Mouse (Mus musculus) limb, embryonic 14.5 days (tissue): Measurements from ENCODE around the gene Arhgef10l. TPM values are rescaled to one million over a fixed set of nuclear protein-coding genes. Genes with fewer than 3 reads are reported as not detected.
A peak's percentile ranks its signal among the peaks of the same experiment; 100 is the strongest.

Source experiments
- ATAC-seq: fragments of 200-750 bp; cut with Nextera tagmentation; 2 replicates; pipeline ENCODE4 v1.8.0; 2017; ENCODE audit warnings: low read depth, moderate number of reproducible peaks, moderate TSS enrichment; ENCODE audit not compliant: low FRiP score
- DNase-seq: peaks from one replicate; pipeline ENCODE4 v3.0.0-alpha.2; 2015; ENCODE audit warnings: low spot score
- H3K27ac ChIP-seq: fragments of 300-500 bp; sonication (generic); replicated peaks from 2 replicates; pipeline ENCODE4 v1.5.1; 2014; ENCODE audit warnings: low read depth, mild to moderate bottlenecking, low read length, moderate library complexity, mixed read lengths
- H3K27me3 ChIP-seq: fragments of 300-500 bp; sonication (generic); 2 replicates; pipeline ENCODE4 v1.6.1; 2014; ENCODE audit warnings: low read length, mixed read lengths; ENCODE audit not compliant: control insufficient read depth, insufficient read depth
- H3K36me3 ChIP-seq: fragments of 300-500 bp; sonication (generic); 2 replicates; pipeline ENCODE4 v1.6.1; 2014; ENCODE audit warnings: mild to moderate bottlenecking, low read length, moderate library complexity, mixed read lengths; ENCODE audit not compliant: control insufficient read depth, insufficient read depth
- H3K4me1 ChIP-seq: fragments of 300-500 bp; sonication (generic); 2 replicates; pipeline ENCODE4 v1.6.1; 2014; ENCODE audit warnings: antibody characterized with exemption, low read length, mixed read lengths; ENCODE audit not compliant: control insufficient read depth, insufficient read depth
- H3K4me2 ChIP-seq: fragments of 300-500 bp; sonication (generic); replicated peaks from 2 replicates; pipeline ENCODE4 v1.6.1; 2014; ENCODE audit warnings: low read depth, mild to moderate bottlenecking, low read length, moderate library complexity; ENCODE audit not compliant: severe bottlenecking
- H3K4me3 ChIP-seq: fragments of 300-500 bp; sonication (generic); replicated peaks from 2 replicates; pipeline ENCODE4 v1.5.1; 2014; ENCODE audit warnings: low read length
- H3K9ac ChIP-seq: fragments of 300-500 bp; sonication (generic); 2 replicates; pipeline ENCODE4 v1.6.1; 2014; ENCODE audit warnings: mild to moderate bottlenecking, low read depth, low read length, moderate library complexity; ENCODE audit not compliant: severe bottlenecking
- H3K9me3 ChIP-seq: fragments of 300-500 bp; sonication (generic); 2 replicates; pipeline ENCODE4 v1.6.1; 2016; ENCODE audit warnings: low read length; ENCODE audit not compliant: control insufficient read depth
- POLR2A ChIP-seq: fragments of 200-500 bp; IDR thresholded peaks from 2 replicates; pipeline ENCODE4 v1.8.0; 2012; ENCODE audit warnings: inconsistent platforms, mild to moderate bottlenecking, moderate library complexity, borderline replicate concordance; ENCODE audit not compliant: insufficient read depth, insufficient read length; ENCODE audit errors: extremely low read depth
- WGBS: fragments of 180-500 bp; shearing (Covaris S2); extraction: QIAGEN DNeasy Blood & Tissue Kit; methylation state at CpG from one replicate; pipeline ENCODE4 v1.1.7; 2014; 5-methylcytosine and 5-hydroxymethylcytosine counted together
- polyA plus RNA-seq, 2 experiments: library from polyadenylated mRNA; depleted of rRNA in 1 of 2; stranded (reverse) in 1 of 2; unstranded in 1 of 2; fragments of >200 nt; fragmentation: Nextera tagmentation in 1 of 2; extraction: Ambion mirVana in 1 of 2; gene quantifications; 2 replicates each; pipeline versions ENCODE4 v1.2.1 to v1.2.3; 2012 to 2014

The Arhgef10l gene
- polyA plus RNA-seq, 2 experiments, result 13.7 to 19.5 TPM

GRCm38 (mm10) chr4:140539125-140539524 is 126.7 kb downstream of the Arhgef10l start:
- no peak for ATAC-seq

GRCm38 (mm10) chr4:140537561-140538021 is 128.2 kb downstream of the Arhgef10l start:
- Histone ChIP-seq H3K9me3 (no peaks in the 10 kb centered on the region), H3K4me3 (no peak overlapping the region), H3K4me2 (no peak overlapping the region), H3K27me3 (no peaks in the 10 kb centered on the region), H3K36me3 (peaks cover 42% of the 10 kb centered on the region), H3K9ac (no peak overlapping the region), H3K4me1 (no peaks in the 10 kb centered on the region), H3K27ac (no peak overlapping the region)
- WGBS, result 67% methylated on average over 5 of the region's 5 CpGs
- no peak for ATAC-seq
- TF ChIP-seq POLR2A, result no peak
- no peak for DNase-seq

More at GRCm38 (mm10) chr4:140539125-140539524, 126.7 kb downstream of the Arhgef10l start:
- H3K36me3 ChIP-seq, result peaks cover 51% of the 10 kb centered on the region
- H3K9me3 ChIP-seq, result no peaks in the 10 kb centered on the region
- no peaks in the 10 kb centered on the region for H3K4me1 ChIP-seq
- H3K4me3 ChIP-seq, result no peak overlapping the region
- H3K27me3 ChIP-seq, result no peaks in the 10 kb centered on the region
- no peak overlapping the region for H3K27ac ChIP-seq
- TF ChIP-seq POLR2A, result no peak
- no peak overlapping the region for H3K4me2 ChIP-seq
- peak; percentile 43 for DNase-seq
- WGBS, result 37% methylated on average over 11 of the region's 11 CpGs
- H3K9ac ChIP-seq, result no peak overlapping the region

- peaks cover 45% of the 10 kb centered on the region for H3K36me3 ChIP-seq
- ATAC-seq, result no peak
- TF ChIP-seq POLR2A, result no peak
These were observed 130.5 kb downstream of the Arhgef10l start for GRCm38 (mm10) chr4:140535323-140535722.

GRCm38 (mm10) chr4:140532270-140532669 is 133.5 kb downstream of the Arhgef10l start:
- Histone ChIP-seq H3K27me3 (no peaks in the 10 kb centered on the region), H3K4me3 (no peak overlapping the region), H3K27ac (no peak overlapping the region), H3K4me1 (no peaks in the 10 kb centered on the region), H3K9me3 (no peaks in the 10 kb centered on the region), H3K4me2 (no peak overlapping the region), H3K9ac (no peak overlapping the region), H3K36me3 (peaks cover 40% of the 10 kb centered on the region)
- DNase-seq, result no peak
- TF ChIP-seq POLR2A, result no peak
- ATAC-seq, result no peak
- 18% methylated on average over 15 of the region's 15 CpGs for WGBS

More at GRCm38 (mm10) chr4:140535323-140535722, 130.5 kb downstream of the Arhgef10l start:
- no peaks in the 10 kb centered on the region for H3K27me3 ChIP-seq
- H3K4me3 ChIP-seq, result no peak overlapping the region
- no peaks in the 10 kb centered on the region for H3K9me3 ChIP-seq
- H3K9ac ChIP-seq, result no peak overlapping the region
- no peak overlapping the region for H3K4me2 ChIP-seq
- 78% methylated on average over 8 of the region's 8 CpGs for WGBS
- DNase-seq, result no peak
- H3K4me1 ChIP-seq, result no peaks in the 10 kb centered on the region
- no peak overlapping the region for H3K27ac ChIP-seq

- no peak for TF ChIP-seq POLR2A
- WGBS, result 33% methylated on average over 9 of the region's 9 CpGs
- DNase-seq, result no peak
These were observed 134.8 kb downstream of the Arhgef10l start for GRCm38 (mm10) chr4:140531024-140531423.

More at GRCm38 (mm10) chr4:140531024-140531423, 134.8 kb downstream of the Arhgef10l start:
- no peak for ATAC-seq
- peaks cover 30% of the 10 kb centered on the region for H3K36me3 ChIP-seq
- H3K9ac ChIP-seq, result no peak overlapping the region
- H3K9me3 ChIP-seq, result no peaks in the 10 kb centered on the region
- H3K27ac ChIP-seq, result no peak overlapping the region
- no peaks in the 10 kb centered on the region for H3K27me3 ChIP-seq
- H3K4me2 ChIP-seq, result no peak overlapping the region
- H3K4me1 ChIP-seq, result no peaks in the 10 kb centered on the region
- no peak overlapping the region for H3K4me3 ChIP-seq
